Mouse (Mus musculus) forebrain, embryonic 15.5 days (tissue): ENCODE results near the gene Sorbs1. TPM values are rescaled to one million over a fixed set of nuclear protein-coding genes. Genes with fewer than 3 reads are reported as not detected.
A peak's percentile ranks its signal among the peaks of the same experiment; 100 is the strongest.

Source experiments
- ATAC-seq: fragments of 200-750 bp; cut with Nextera tagmentation; replicated peaks from 2 replicates; pipeline ENCODE4 v1.8.0; 2017; ENCODE audit warnings: mild to moderate bottlenecking, moderate TSS enrichment, moderate library complexity
- H3K27ac ChIP-seq: fragments of 300-500 bp; sonication (generic); replicated peaks from 2 replicates; pipeline ENCODE4 v1.5.1; 2015; ENCODE audit warnings: mild to moderate bottlenecking, inconsistent platforms
- H3K27me3 ChIP-seq: fragments of 300-500 bp; sonication (generic); 2 replicates; pipeline ENCODE4 v1.6.1; 2015; ENCODE audit warnings: inconsistent platforms
- H3K36me3 ChIP-seq: fragments of 300-500 bp; sonication (generic); 2 replicates; pipeline ENCODE4 v1.6.1; 2015; ENCODE audit warnings: mild to moderate bottlenecking, inconsistent platforms
- H3K4me1 ChIP-seq: fragments of 300-500 bp; sonication (generic); 2 replicates; pipeline ENCODE4 v1.6.1; 2015; ENCODE audit warnings: inconsistent platforms
- H3K4me2 ChIP-seq: fragments of 300-500 bp; sonication (generic); replicated peaks from 2 replicates; pipeline ENCODE4 v1.6.1; 2015; ENCODE audit warnings: mild to moderate bottlenecking, inconsistent platforms
- H3K4me3 ChIP-seq: fragments of 300-500 bp; sonication (generic); 2 replicates; pipeline ENCODE4 v1.5.1; 2015; ENCODE audit warnings: mild to moderate bottlenecking, inconsistent platforms
- H3K9ac ChIP-seq: fragments of 300-500 bp; sonication (generic); replicated peaks from 2 replicates; pipeline ENCODE4 v1.6.1; 2015; ENCODE audit warnings: mild to moderate bottlenecking, inconsistent platforms
- H3K9me3 ChIP-seq: fragments of 300-500 bp; sonication (generic); 2 replicates; pipeline ENCODE4 v1.6.1; 2016; ENCODE audit warnings: inconsistent platforms
- WGBS: fragments of 180-500 bp; shearing (Covaris S2); methylation state at CpG from one replicate; pipeline ENCODE4 v1.1.7; 2015; ENCODE audit warnings: mixed read lengths; 5-methylcytosine and 5-hydroxymethylcytosine counted together
- polyA plus RNA-seq: library from polyadenylated mRNA; unstranded; fragments of >200 nt; fragmentation: Nextera tagmentation; extraction: Ambion mirVana; gene quantifications from 2 replicates; pipeline ENCODE4 v1.2.1, GENCODE M21; 2015

The Sorbs1 gene
- polyA plus RNA-seq, 1 experiment from 2014 or later, result 111 TPM

- H3K4me1 ChIP-seq, result peaks cover 33% of the 10 kb centered on the region
- ATAC-seq, result no peak
- no peak overlapping the region for H3K4me2 ChIP-seq
- WGBS, result 66% methylated on average over 9 of the region's 9 CpGs
- H3K27ac ChIP-seq, result no peak overlapping the region
- H3K36me3 ChIP-seq, result no peaks in the 10 kb centered on the region
- H3K9ac ChIP-seq, result no peak overlapping the region
- no peaks in the 10 kb centered on the region for H3K27me3 ChIP-seq
- no peak overlapping the region for H3K4me3 ChIP-seq
- no peaks in the 10 kb centered on the region for H3K9me3 ChIP-seq
Observed at GRCm38 (mm10) chr19:40492902-40493301, 20.7 kb downstream of the Sorbs1 start.

- H3K4me1 ChIP-seq, result peaks cover 44% of the 10 kb centered on the region
- ATAC-seq, result no peak
- H3K9ac ChIP-seq, result no peak overlapping the region
- H3K27ac ChIP-seq, result no peak overlapping the region
- H3K36me3 ChIP-seq, result no peaks in the 10 kb centered on the region
- no peak overlapping the region for H3K4me3 ChIP-seq
- no peaks in the 10 kb centered on the region for H3K9me3 ChIP-seq
- no peak overlapping the region for H3K4me2 ChIP-seq
- WGBS, result 91% methylated on average over 2 of the region's 2 CpGs
- no peaks in the 10 kb centered on the region for H3K27me3 ChIP-seq
Observed at GRCm38 (mm10) chr19:40491442-40491841, 22.1 kb downstream of the Sorbs1 start.

GRCm38 (mm10) chr19:40490765-40491164 lies 22.8 kb downstream of the Sorbs1 start:
- peaks cover 44% of the 10 kb centered on the region for H3K4me1 ChIP-seq
- ATAC-seq, result no peak
- H3K27ac ChIP-seq, result no peak overlapping the region

GRCm38 (mm10) chr19:40489633-40490032 lies 23.9 kb downstream of the Sorbs1 start:
- no peak for ATAC-seq
- H3K27ac ChIP-seq, result no peak overlapping the region
- no peaks in the 10 kb centered on the region for H3K9me3 ChIP-seq
- H3K27me3 ChIP-seq, result no peaks in the 10 kb centered on the region
- H3K4me1 ChIP-seq, result peaks cover 44% of the 10 kb centered on the region
- WGBS, result 73% methylated on average over 6 of the region's 6 CpGs
- H3K4me3 ChIP-seq, result no peak overlapping the region
- no peak overlapping the region for H3K9ac ChIP-seq
- no peak overlapping the region for H3K4me2 ChIP-seq
- H3K36me3 ChIP-seq, result no peaks in the 10 kb centered on the region

More at GRCm38 (mm10) chr19:40490765-40491164, 22.8 kb downstream of the Sorbs1 start:
- no peaks in the 10 kb centered on the region for H3K27me3 ChIP-seq
- 88% methylated on average over 8 of the region's 8 CpGs for WGBS
- no peak overlapping the region for H3K9ac ChIP-seq
- H3K9me3 ChIP-seq, result no peaks in the 10 kb centered on the region
- H3K36me3 ChIP-seq, result no peaks in the 10 kb centered on the region
- no peak overlapping the region for H3K4me2 ChIP-seq
- H3K4me3 ChIP-seq, result no peak overlapping the region

- H3K27me3 ChIP-seq, result no peaks in the 10 kb centered on the region
- no peak overlapping the region; the same call in 1 of the 2 replicates for H3K27ac ChIP-seq
- H3K36me3 ChIP-seq, result no peaks in the 10 kb centered on the region
- ATAC-seq, result no peak
- no peak overlapping the region for H3K4me3 ChIP-seq
- no peaks in the 10 kb centered on the region for H3K9me3 ChIP-seq
- no peak overlapping the region for H3K4me2 ChIP-seq
- WGBS, result 74% methylated on average over 8 of the region's 8 CpGs
- no peak overlapping the region for H3K9ac ChIP-seq
- peaks cover 44% of the 10 kb centered on the region for H3K4me1 ChIP-seq
Observed at GRCm38 (mm10) chr19:40488853-40489454, 24.6 kb downstream of the Sorbs1 start.

GRCm38 (mm10) chr19:40487561-40487960 lies 26.0 kb downstream of the Sorbs1 start:
- Histone ChIP-seq H3K9me3 (no peaks in the 10 kb centered on the region), H3K27ac (peak overlapping the region; percentile 33), H3K4me3 (no peak overlapping the region), H3K27me3 (no peaks in the 10 kb centered on the region), H3K4me2 (0 out of 2 replicates have a peak overlapping the region, but pooled peaks have one; percentile 5), H3K9ac (no peak overlapping the region), H3K4me1 (peaks cover 39% of the 10 kb centered on the region), H3K36me3 (no peaks in the 10 kb centered on the region)
- 47% methylated on average over 11 of the region's 11 CpGs for WGBS
- no peak; the same call in 1 of the 2 replicates for ATAC-seq

GRCm38 (mm10) chr19:40481115-40481514 lies 32.5 kb downstream of the Sorbs1 start:
- Histone ChIP-seq H3K4me2 (no peak overlapping the region), H3K9me3 (no peaks in the 10 kb centered on the region), H3K4me3 (no peak overlapping the region), H3K27ac (no peak overlapping the region), H3K36me3 (no peaks in the 10 kb centered on the region), H3K27me3 (no peaks in the 10 kb centered on the region), H3K4me1 (peaks cover 31% of the 10 kb centered on the region), H3K9ac (no peak overlapping the region)
- WGBS, result 91% methylated on average over 6 of the region's 6 CpGs
- ATAC-seq, result no peak

GRCm38 (mm10) chr19:40478161-40478575 lies 35.4 kb downstream of the Sorbs1 start:
- H3K4me1 ChIP-seq, result peaks cover 35% of the 10 kb centered on the region
- no peaks in the 10 kb centered on the region for H3K9me3 ChIP-seq
- 71% methylated on average over 10 of the region's 10 CpGs for WGBS
- no peaks in the 10 kb centered on the region for H3K27me3 ChIP-seq
- H3K27ac ChIP-seq, result peak overlapping the region; percentile 39; the same call in 1 of the 2 replicates
- no peak overlapping the region for H3K4me3 ChIP-seq
- H3K4me2 ChIP-seq, result no peak overlapping the region
- peak; percentile 58 for ATAC-seq
- no peaks in the 10 kb centered on the region for H3K36me3 ChIP-seq
- H3K9ac ChIP-seq, result no peak overlapping the region

GRCm38 (mm10) chr19:40477445-40477941 lies 36.1 kb downstream of the Sorbs1 start:
- H3K4me1 ChIP-seq, result peaks cover 42% of the 10 kb centered on the region
- WGBS, result 66% methylated on average over 5 of the region's 5 CpGs
- ATAC-seq, result no peak; the same call in 1 of the 2 replicates

GRCm38 (mm10) chr19:40476491-40476890 lies 37.1 kb downstream of the Sorbs1 start:
- no peaks in the 10 kb centered on the region for H3K9me3 ChIP-seq
- WGBS, result 89% methylated on average over 4 of the region's 4 CpGs
- no peak for ATAC-seq

More at GRCm38 (mm10) chr19:40477445-40477941, 36.1 kb downstream of the Sorbs1 start:
- no peaks in the 10 kb centered on the region for H3K9me3 ChIP-seq
- peak overlapping the region; percentile 39 for H3K27ac ChIP-seq
- no peak overlapping the region for H3K9ac ChIP-seq
- no peak overlapping the region for H3K4me2 ChIP-seq
- H3K27me3 ChIP-seq, result no peaks in the 10 kb centered on the region
- no peak overlapping the region for H3K4me3 ChIP-seq
- H3K36me3 ChIP-seq, result no peaks in the 10 kb centered on the region

GRCm38 (mm10) chr19:40471526-40472245 lies 41.9 kb downstream of the Sorbs1 start:
- H3K4me3 ChIP-seq, result no peak overlapping the region
- H3K4me2 ChIP-seq, result 0 out of 2 replicates have a peak overlapping the region, but pooled peaks have one; percentile 20
- ATAC-seq, result peak; percentile 82
- WGBS, result 49% methylated on average over 10 of the region's 10 CpGs
- H3K27me3 ChIP-seq, result no peaks in the 10 kb centered on the region
- peaks cover 39% of the 10 kb centered on the region for H3K4me1 ChIP-seq
- H3K9me3 ChIP-seq, result no peaks in the 10 kb centered on the region
- H3K36me3 ChIP-seq, result no peaks in the 10 kb centered on the region
- H3K9ac ChIP-seq, result no peak overlapping the region
- H3K27ac ChIP-seq, result peak overlapping the region; percentile 95

More at GRCm38 (mm10) chr19:40476491-40476890, 37.1 kb downstream of the Sorbs1 start:
- Histone ChIP-seq H3K9ac (no peak overlapping the region), H3K27ac (no peak overlapping the region), H3K4me1 (peaks cover 52% of the 10 kb centered on the region), H3K4me3 (no peak overlapping the region), H3K4me2 (no peak overlapping the region), H3K36me3 (no peaks in the 10 kb centered on the region), H3K27me3 (no peaks in the 10 kb centered on the region)

GRCm38 (mm10) chr19:40469792-40470191 lies 43.8 kb downstream of the Sorbs1 start:
- Histone ChIP-seq H3K36me3 (no peaks in the 10 kb centered on the region), H3K9ac (no peak overlapping the region), H3K4me2 (no peak overlapping the region), H3K27me3 (no peaks in the 10 kb centered on the region), H3K4me3 (no peak overlapping the region), H3K9me3 (no peaks in the 10 kb centered on the region), H3K4me1 (peaks cover 50% of the 10 kb centered on the region), H3K27ac (0 out of 2 replicates have a peak overlapping the region, but pooled peaks have one; percentile 1)
- WGBS, result 78% methylated on average over 5 of the region's 5 CpGs
- no peak for ATAC-seq
